Mouse (Mus musculus): Measurements from ENCODE around the gene Grk3.

Gene Grk3

GRCm38 (mm10) chr5:112872999-112873398 is 142.6 kb downstream of the Grk3 start:
- DNase-seq (ENCODE audit: low spot score), result no peak

GRCm38 (mm10) chr5:112870729-112871128 is 144.9 kb downstream of the Grk3 start:
- DNase-seq (ENCODE audit: low spot score), result peak; percentile 61

GRCm38 (mm10) chr5:112868620-112869019 is 147.0 kb downstream of the Grk3 start:
- no peak for DNase-seq (ENCODE audit: low spot score)

- DNase-seq (ENCODE audit: low spot score), result peak; percentile 7
Observed at GRCm38 (mm10) chr5:112864719-112865367, 150.7 kb downstream of the Grk3 start.
